Mouse (Mus musculus) ES-Bruce4 (cell line): Measurements from ENCODE around the gene Nrcam.

Experiments used
- CTCF ChIP-seq: IDR thresholded peaks from one replicate; pipeline ENCODE4 v1.8.1; 2011; ENCODE audit warnings: low read depth, low read length
- POLR2A ChIP-seq: IDR thresholded peaks from one replicate; pipeline ENCODE4 v1.8.1; 2011; ENCODE audit warnings: low read length; ENCODE audit not compliant: insufficient read depth

- TF ChIP-seq POLR2A (no peak), CTCF (no peak)
Measured at GRCm38 (mm10) chr12:44345251-44345650, 16.6 kb downstream of the Nrcam start.
